Mouse (Mus musculus): ENCODE measurements around the gene Macc1. TPM values are rescaled to one million over a fixed set of nuclear protein-coding genes. Genes with fewer than 3 reads are reported as not detected.
"Not testable (repeated sequence)": the region's sequence is repeated elsewhere in the genome, so short reads cannot be mapped to it uniquely, and the experiment has no call there.

Gene Macc1
- polyA plus RNA-seq, 1 experiment from 2014 or later, result 0.08 TPM

GRCm38 (mm10) chr12:119313014-119313763 is 881 bp upstream of the Macc1 start:
- ATAC-seq (replicated peaks; ENCODE audit: low FRiP score) (no peak), DNase-seq (ENCODE audit: low spot score) (no peak)
- no peaks in the 10 kb centered on the region for H3K4me1 ChIP-seq (replicated peaks; ENCODE audit: control insufficient read depth, insufficient read depth, low read length)
- H3K4me3 ChIP-seq (ENCODE audit: low read depth, low read length), result no peak overlapping the region
- H3K9ac ChIP-seq (ENCODE audit: low read length), result no peak overlapping the region
- no peaks in the 10 kb centered on the region for H3K9me3 ChIP-seq (ENCODE audit: control insufficient read depth, low read length)
- H3K27me3 ChIP-seq (ENCODE audit: control insufficient read depth, insufficient read depth, low read length), result no peaks in the 10 kb centered on the region
- 81% methylated on average over 3 of the region's 3 CpGs for WGBS
- no peak overlapping the region for H3K4me2 ChIP-seq (ENCODE audit: low read depth, low read length, severe bottlenecking)
- H3K27ac ChIP-seq (ENCODE audit: low read depth, low read length), result no peak overlapping the region
- H3K36me3 ChIP-seq (ENCODE audit: control insufficient read depth, insufficient read depth, low read length), result no peaks in the 10 kb centered on the region

- no peak for ATAC-seq (replicated peaks; ENCODE audit: low FRiP score)
- no peaks in the 10 kb centered on the region for H3K4me1 ChIP-seq (replicated peaks; ENCODE audit: control insufficient read depth, insufficient read depth, low read length)
- no peaks in the 10 kb centered on the region for H3K36me3 ChIP-seq (ENCODE audit: control insufficient read depth, insufficient read depth, low read length)
- H3K9ac ChIP-seq (ENCODE audit: low read length), result no peak overlapping the region
- H3K9me3 ChIP-seq (ENCODE audit: control insufficient read depth, low read length), result no peaks in the 10 kb centered on the region
- H3K27ac ChIP-seq (ENCODE audit: low read depth, low read length), result no peak overlapping the region
- H3K4me3 ChIP-seq (ENCODE audit: low read depth, low read length), result no peak overlapping the region
- no peak for DNase-seq (ENCODE audit: low spot score)
- H3K4me2 ChIP-seq (ENCODE audit: low read depth, low read length, severe bottlenecking), result no peak overlapping the region
- H3K27me3 ChIP-seq (ENCODE audit: control insufficient read depth, insufficient read depth, low read length), result no peaks in the 10 kb centered on the region
- 81% methylated on average over 1 of the region's 1 CpGs for WGBS
These were observed 4.7 kb downstream of the Macc1 start for GRCm38 (mm10) chr12:119318799-119319198.

DNA sequence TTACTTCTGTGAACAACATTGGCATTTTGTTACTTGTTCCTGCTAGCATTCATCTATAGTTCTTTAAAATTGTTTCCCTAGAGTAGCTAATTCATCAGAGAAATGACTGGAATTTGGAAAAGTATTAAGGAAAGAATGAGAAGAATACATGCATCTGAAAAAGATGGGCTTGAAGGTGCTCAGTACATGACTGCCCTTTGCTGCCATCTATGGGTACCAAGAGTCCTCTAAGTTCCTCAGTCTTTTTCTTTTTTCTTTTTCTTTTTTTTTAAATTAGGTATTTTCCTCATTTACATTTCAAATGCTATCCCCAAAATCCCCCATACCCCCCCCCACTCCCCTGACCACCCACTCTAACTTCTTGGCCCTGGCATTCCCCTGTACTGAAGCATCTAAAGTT is 11.3 kb downstream of the Macc1 start:
- no peaks in the 10 kb centered on the region for H3K27me3 ChIP-seq (ENCODE audit: control insufficient read depth, insufficient read depth, low read length)
- no peak overlapping the region for H3K4me3 ChIP-seq (ENCODE audit: low read depth, low read length)
- no peak overlapping the region for H3K27ac ChIP-seq (ENCODE audit: low read depth, low read length)
- H3K4me1 ChIP-seq (replicated peaks; ENCODE audit: control insufficient read depth, insufficient read depth, low read length), result no peaks in the 10 kb centered on the region
- no peak for ATAC-seq (replicated peaks; ENCODE audit: low FRiP score)
- no peak overlapping the region for H3K9ac ChIP-seq (ENCODE audit: low read length)
- H3K36me3 ChIP-seq (ENCODE audit: control insufficient read depth, insufficient read depth, low read length), result no peaks in the 10 kb centered on the region
- no peaks in the 10 kb centered on the region for H3K9me3 ChIP-seq (ENCODE audit: control insufficient read depth, low read length)
- DNase-seq (ENCODE audit: low spot score), result no peak
- no peak overlapping the region for H3K4me2 ChIP-seq (ENCODE audit: low read depth, low read length, severe bottlenecking)

DNA sequence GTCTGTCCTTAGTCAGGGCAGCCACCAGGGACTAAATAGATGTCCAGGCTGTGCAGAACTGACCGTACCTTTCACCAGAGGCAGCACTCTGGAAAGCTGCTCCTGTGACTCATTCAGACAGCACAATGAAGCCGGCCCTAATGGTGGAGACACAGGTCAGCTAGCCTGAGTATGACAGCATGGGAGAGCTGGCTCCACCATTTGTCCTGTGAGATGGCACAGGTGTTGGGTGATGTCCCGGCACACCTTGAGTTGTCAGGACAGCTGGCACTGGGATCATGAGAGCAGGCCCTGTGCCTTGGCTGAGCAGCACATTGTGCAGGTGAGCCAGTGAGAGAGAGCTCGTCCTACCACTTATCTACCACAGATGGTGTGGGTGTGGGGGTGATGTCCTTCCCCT is 16.6 kb downstream of the Macc1 start:
- H3K4me3 ChIP-seq (ENCODE audit: low read depth, low read length), result no peak overlapping the region
- no peaks in the 10 kb centered on the region for H3K27me3 ChIP-seq (ENCODE audit: control insufficient read depth, insufficient read depth, low read length)
- no peak overlapping the region for H3K27ac ChIP-seq (ENCODE audit: low read depth, low read length)
- no peak overlapping the region for H3K4me2 ChIP-seq (ENCODE audit: low read depth, low read length, severe bottlenecking)
- H3K9me3 ChIP-seq (ENCODE audit: control insufficient read depth, low read length), result no peaks in the 10 kb centered on the region
- no peaks in the 10 kb centered on the region for H3K36me3 ChIP-seq (ENCODE audit: control insufficient read depth, insufficient read depth, low read length)
- no peaks in the 10 kb centered on the region for H3K4me1 ChIP-seq (replicated peaks; ENCODE audit: control insufficient read depth, insufficient read depth, low read length)
- 85% methylated on average over 4 of the region's 4 CpGs for WGBS
- DNase-seq (ENCODE audit: low spot score) (no peak), ATAC-seq (replicated peaks; ENCODE audit: low FRiP score) (peak; percentile 6; the same call in 1 of the 2 replicates)
- no peak overlapping the region for H3K9ac ChIP-seq (ENCODE audit: low read length)

DNA sequence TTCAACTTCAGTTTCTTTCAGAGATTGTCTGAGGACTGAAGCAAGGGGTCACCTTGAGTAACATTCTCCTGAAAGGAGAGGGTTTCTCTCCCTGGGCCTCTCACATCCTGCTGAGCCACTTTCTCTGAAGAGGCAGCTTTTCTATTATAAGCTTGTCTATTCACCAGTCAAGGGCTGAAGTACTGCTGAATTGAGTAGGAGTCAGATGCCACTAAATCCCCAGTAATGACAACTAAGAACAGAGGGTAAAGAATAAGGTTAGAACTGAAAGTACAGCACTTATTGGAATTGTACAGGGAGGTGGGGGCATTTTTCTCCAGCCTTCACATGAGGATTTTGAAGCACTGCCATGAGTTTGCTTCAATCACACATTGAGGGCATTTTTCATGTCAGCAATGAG is 19.3 kb downstream of the Macc1 start:
- DNase-seq (ENCODE audit: low spot score) (no peak), ATAC-seq (replicated peaks; ENCODE audit: low FRiP score) (peak; percentile 84)
- no peak overlapping the region for H3K4me3 ChIP-seq (ENCODE audit: low read depth, low read length)
- H3K4me1 ChIP-seq (replicated peaks; ENCODE audit: control insufficient read depth, insufficient read depth, low read length), result no peaks in the 10 kb centered on the region
- no peaks in the 10 kb centered on the region for H3K9me3 ChIP-seq (ENCODE audit: control insufficient read depth, low read length)
- H3K36me3 ChIP-seq (ENCODE audit: control insufficient read depth, insufficient read depth, low read length), result no peaks in the 10 kb centered on the region
- H3K27me3 ChIP-seq (ENCODE audit: control insufficient read depth, insufficient read depth, low read length), result no peaks in the 10 kb centered on the region
- H3K4me2 ChIP-seq (ENCODE audit: low read depth, low read length, severe bottlenecking), result no peak overlapping the region
- H3K27ac ChIP-seq (ENCODE audit: low read depth, low read length), result no peak overlapping the region
- H3K9ac ChIP-seq (ENCODE audit: low read length), result no peak overlapping the region

DNA sequence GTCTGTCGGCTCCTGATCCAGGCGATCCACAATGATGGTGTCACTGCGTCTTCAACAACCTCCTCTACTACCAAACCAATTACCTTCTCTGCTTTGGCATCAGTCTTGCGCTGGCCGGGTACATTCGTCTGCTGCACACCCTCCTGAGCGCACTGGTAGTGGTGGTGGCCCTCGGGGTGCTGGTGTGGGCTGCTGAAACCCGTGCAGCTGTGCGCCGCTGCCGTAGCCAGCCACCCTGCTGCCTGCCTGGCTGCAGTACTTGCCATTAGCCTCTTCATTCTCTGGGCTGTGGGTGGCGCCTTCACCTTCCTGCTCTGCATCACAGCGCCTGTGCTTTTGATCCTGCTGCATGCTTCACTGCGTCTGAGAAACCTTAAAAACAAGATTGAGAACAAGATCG is 38.5 kb downstream of the Macc1 start:
- not testable (repeated sequence) for H3K4me1 ChIP-seq (replicated peaks; ENCODE audit: control insufficient read depth, insufficient read depth, low read length); H3K27me3 ChIP-seq (ENCODE audit: control insufficient read depth, insufficient read depth, low read length); H3K4me3 ChIP-seq (ENCODE audit: low read depth, low read length); H3K9me3 ChIP-seq (ENCODE audit: control insufficient read depth, low read length); H3K27ac ChIP-seq (ENCODE audit: low read depth, low read length); H3K36me3 ChIP-seq (ENCODE audit: control insufficient read depth, insufficient read depth, low read length); H3K4me2 ChIP-seq (ENCODE audit: low read depth, low read length, severe bottlenecking); DNase-seq (ENCODE audit: low spot score); H3K9ac ChIP-seq (ENCODE audit: low read length)
- 37% methylated on average over 16 of the region's 16 CpGs for WGBS
- ATAC-seq (replicated peaks; ENCODE audit: low FRiP score), result peak; percentile 53; the same call in 1 of the 2 replicates

DNA sequence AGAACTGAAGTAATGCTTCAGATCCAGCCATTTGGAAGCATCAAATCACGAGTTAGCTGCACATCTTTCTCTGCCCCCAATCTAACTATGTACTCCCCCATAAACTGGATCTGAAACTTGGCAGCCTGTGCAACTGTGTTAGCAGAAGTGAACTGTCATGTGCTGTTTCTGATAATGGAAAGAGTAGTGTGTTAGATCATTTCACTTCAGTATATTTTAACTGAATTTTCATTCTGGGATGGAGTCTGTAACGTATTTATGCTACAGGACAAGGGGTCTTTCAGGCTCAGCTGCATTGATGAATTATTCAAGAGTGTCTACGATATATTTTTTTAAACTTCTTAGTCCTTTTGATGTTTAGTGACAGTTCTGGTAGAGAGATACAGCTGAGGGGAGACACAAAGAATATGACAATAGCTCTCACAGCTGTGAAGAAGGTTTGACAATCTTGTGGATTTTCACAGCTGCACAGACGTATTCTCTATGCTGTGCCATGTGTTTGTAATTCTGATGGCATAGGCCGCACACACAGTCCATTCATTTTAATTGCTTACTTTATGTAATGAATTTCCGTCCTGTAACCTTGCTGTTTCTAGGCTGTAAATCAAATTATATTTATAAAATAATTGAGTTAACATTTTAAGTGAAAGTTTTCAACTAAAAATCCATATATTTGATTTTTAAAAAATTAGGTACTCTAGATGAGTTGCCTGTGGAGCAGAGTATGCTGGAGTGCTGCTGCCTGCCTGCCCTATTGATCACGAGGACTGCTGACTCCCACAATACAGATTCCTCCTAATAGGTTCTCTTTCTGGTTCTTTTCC is 43.6 kb downstream of the Macc1 start:
- Histone ChIP-seq H3K4me1 (replicated peaks; ENCODE audit: control insufficient read depth, insufficient read depth, low read length) (no peaks in the 10 kb centered on the region), H3K4me2 (ENCODE audit: low read depth, low read length, severe bottlenecking) (no peak overlapping the region), H3K27ac (ENCODE audit: low read depth, low read length) (no peak overlapping the region), H3K9me3 (ENCODE audit: control insufficient read depth, low read length) (no peaks in the 10 kb centered on the region), H3K27me3 (ENCODE audit: control insufficient read depth, insufficient read depth, low read length) (no peaks in the 10 kb centered on the region), H3K36me3 (ENCODE audit: control insufficient read depth, insufficient read depth, low read length) (no peaks in the 10 kb centered on the region), H3K4me3 (ENCODE audit: low read depth, low read length) (no peak overlapping the region), H3K9ac (ENCODE audit: low read length) (no peak overlapping the region)
- DNase-seq (ENCODE audit: low spot score) (no peak), ATAC-seq (replicated peaks; ENCODE audit: low FRiP score) (peak; percentile 63)
- 40% methylated on average over 7 of the region's 7 CpGs for WGBS

GRCm38 (mm10) chr12:119358242-119358515 is 44.1 kb downstream of the Macc1 start:
- Histone ChIP-seq H3K9ac (ENCODE audit: low read length) (no peak overlapping the region), H3K4me2 (ENCODE audit: low read depth, low read length, severe bottlenecking) (no peak overlapping the region), H3K36me3 (ENCODE audit: control insufficient read depth, insufficient read depth, low read length) (no peaks in the 10 kb centered on the region), H3K27ac (ENCODE audit: low read depth, low read length) (no peak overlapping the region), H3K4me1 (replicated peaks; ENCODE audit: control insufficient read depth, insufficient read depth, low read length) (no peaks in the 10 kb centered on the region), H3K4me3 (ENCODE audit: low read depth, low read length) (no peak overlapping the region), H3K27me3 (ENCODE audit: control insufficient read depth, insufficient read depth, low read length) (no peaks in the 10 kb centered on the region), H3K9me3 (ENCODE audit: control insufficient read depth, low read length) (no peaks in the 10 kb centered on the region)
- ATAC-seq (replicated peaks; ENCODE audit: low FRiP score) (peak; percentile 28; the same call in 1 of the 2 replicates), DNase-seq (ENCODE audit: low spot score) (no peak)
- WGBS, result 10% methylated on average over 1 of the region's 1 CpGs

DNA sequence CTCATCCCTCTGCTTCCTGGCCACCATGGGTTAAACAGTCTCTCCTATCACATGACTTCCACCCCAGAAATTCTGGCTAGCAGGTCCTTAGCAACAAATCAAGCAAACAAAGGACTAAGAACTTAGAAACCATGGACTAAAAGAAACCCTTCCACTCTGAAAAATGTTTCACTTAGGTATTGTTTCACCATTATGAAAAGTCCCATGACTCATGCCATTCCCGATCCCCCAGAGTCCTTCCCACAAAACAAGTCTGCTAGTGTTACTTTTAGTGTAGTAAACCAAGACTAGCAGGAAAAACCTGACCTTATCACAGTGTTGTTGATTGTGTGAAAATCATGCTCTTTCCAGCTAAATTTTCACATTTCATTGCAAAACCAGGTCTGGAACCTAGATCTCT is 51.0 kb downstream of the Macc1 start:
- Histone ChIP-seq H3K4me2 (ENCODE audit: low read depth, low read length, severe bottlenecking) (no peak overlapping the region), H3K4me1 (replicated peaks; ENCODE audit: control insufficient read depth, insufficient read depth, low read length) (no peaks in the 10 kb centered on the region), H3K27ac (ENCODE audit: low read depth, low read length) (no peak overlapping the region), H3K36me3 (ENCODE audit: control insufficient read depth, insufficient read depth, low read length) (no peaks in the 10 kb centered on the region), H3K9me3 (ENCODE audit: control insufficient read depth, low read length) (no peaks in the 10 kb centered on the region), H3K4me3 (ENCODE audit: low read depth, low read length) (no peak overlapping the region), H3K27me3 (ENCODE audit: control insufficient read depth, insufficient read depth, low read length) (no peaks in the 10 kb centered on the region), H3K9ac (ENCODE audit: low read length) (no peak overlapping the region)
- ATAC-seq (replicated peaks; ENCODE audit: low FRiP score) (no peak), DNase-seq (ENCODE audit: low spot score) (no peak)
- 67% methylated on average over 1 of the region's 1 CpGs for WGBS

Measured in forebrain, embryonic 11.5 days (tissue).